Mouse (Mus musculus) cerebellum, postnatal 36 days (tissue): ENCODE measurements around the gene Cntfr.
A peak's percentile ranks its signal among the peaks of the same experiment; 100 is the strongest.
"Not testable (repeated sequence)": the region's sequence is repeated elsewhere in the genome, so short reads cannot be mapped to it uniquely, and the experiment has no call there.

Source experiments
- DNase-seq, 2 experiments: peaks; one replicate each; pipeline ENCODE4 v3.0.0; 2021 to 2022; ENCODE audit warnings: mixed read lengths in 2 of 2

Gene Cntfr

DNA sequence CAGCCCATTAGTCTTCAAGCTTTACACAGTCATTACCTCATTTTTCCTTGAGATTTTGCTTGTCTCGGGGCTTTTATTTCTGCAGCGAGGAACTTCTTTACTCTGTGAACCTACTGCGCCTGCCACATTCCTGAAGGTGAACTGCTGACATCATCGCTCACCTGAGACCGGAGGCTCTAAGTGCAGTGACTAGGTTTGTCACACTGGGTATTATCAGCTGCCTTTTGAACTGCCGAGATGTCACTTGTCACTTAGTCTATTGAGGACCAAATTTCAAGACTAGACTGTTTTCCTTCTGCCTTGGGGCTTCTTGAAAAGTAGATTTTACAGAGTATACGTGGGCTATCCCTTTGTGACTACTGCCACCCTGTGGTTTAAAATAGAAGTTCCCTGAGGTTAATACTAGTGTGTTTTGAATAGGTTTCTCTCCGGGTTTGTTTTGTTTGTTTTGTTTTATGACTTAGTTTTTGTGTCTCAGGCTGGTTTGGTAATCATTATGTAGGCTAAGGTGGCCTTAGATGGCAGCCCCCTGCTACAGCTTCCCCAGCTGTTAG, 11.4 kb upstream of the Cntfr start:
- peak in 1 of 2 experiments; percentile 47 for DNase-seq

DNA sequence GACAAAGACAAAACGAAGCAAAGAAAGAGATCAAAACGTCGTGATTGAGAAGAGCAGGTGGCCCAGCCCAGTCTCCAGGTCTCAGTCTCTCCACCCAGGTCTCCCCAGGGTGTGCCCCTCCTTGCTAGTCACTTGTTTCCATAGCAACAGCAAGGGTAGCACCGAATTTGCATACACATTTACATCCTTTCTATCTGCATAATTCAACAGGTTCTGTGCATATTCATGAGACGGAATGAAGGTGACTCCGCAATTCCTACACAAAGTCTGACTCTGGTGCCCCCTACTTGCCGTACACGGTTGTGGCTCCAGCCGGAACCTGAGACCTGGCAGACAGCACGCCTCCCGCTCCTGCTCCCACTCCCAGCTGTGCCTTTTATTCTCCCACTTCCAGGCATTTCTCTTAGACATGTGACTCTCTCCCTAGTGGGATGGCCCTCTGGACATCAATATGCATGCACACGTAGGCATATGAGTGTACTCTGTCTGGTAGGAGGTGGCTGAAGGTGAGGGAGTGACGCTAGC, 10.2 kb upstream of the Cntfr start:
- peak; percentile 77 to 79 for DNase-seq

DNA sequence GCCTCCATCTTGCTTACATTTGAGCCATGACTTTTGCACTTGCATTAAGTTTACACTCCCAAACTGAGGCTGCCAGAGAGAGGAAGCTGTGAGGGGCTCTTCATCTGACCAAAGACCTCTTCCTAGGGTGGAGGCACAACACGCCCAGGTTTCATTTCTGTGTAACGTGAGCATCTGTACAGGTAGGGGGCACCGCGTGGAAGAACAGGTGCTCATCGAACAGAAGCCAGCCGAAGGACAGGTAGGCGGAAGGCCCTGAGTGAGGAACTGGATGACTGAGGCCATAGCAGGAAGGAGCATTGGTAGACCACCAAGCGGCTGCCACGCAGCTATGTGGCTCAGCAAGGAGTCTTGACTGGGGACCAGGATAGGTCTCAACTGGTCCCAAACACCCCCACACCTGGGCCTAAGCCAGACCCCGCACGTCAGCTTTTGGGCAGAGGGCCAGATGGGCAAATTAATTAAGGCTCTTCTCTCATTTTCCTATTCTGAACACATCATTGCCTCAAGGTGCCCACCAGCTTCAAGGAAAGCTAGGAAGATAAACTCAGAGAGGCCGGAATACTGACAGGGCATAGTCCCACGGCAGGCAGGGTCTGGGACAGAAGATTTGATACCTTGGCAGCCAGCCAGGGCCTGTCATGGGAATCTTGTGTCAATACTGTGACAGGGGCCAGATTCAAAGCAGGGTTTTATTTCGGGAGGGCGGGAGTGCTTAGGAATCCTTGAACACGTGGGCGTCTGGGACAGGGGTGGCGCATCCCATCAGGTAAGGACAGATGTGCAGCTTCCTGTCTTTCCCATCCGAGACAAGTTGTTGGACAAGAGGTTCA, 9.2 kb upstream of the Cntfr start:
- DNase-seq, result no peak

DNA sequence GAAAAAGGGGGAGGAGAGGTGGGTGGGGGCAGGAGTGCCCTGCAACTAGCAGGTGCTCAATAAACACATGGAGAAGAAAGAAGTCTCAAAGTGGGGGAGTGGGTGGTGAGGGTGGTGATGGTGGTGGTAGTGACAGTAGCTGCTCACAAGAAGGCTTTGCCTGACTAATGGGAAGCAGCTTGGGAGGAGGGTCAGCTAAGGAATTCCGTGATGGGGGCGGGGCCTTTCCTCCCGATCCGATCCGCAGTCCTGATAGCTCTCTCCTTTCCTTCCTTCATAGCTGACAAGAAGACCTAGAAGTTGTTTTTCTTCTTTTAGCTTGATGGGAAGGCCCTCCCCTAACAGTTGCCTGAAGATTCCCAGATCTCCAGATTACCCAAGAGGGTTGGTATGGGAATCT, 7.8 kb upstream of the Cntfr start:
- no peak for DNase-seq

DNA sequence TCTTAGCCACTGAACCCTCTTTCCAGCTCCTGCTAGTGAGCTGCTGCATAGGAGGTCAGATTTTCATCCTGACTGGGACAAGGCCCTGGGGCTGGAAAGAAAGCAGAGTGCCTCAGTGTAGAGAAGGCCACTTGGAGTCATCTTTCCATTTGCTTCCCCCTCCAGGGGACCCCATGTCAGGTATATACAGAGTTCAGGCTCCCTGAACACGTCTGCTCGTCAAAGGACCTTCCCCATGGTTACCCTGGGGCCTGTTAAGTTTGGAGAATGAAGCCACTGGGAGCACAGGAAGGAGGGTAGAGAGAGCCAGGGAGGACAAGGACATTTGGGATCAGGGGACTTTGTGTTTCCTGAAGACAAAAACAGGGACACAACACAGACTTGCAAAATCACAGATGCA, 5.3 kb upstream of the Cntfr start:
- DNase-seq, result not testable (repeated sequence)

DNA sequence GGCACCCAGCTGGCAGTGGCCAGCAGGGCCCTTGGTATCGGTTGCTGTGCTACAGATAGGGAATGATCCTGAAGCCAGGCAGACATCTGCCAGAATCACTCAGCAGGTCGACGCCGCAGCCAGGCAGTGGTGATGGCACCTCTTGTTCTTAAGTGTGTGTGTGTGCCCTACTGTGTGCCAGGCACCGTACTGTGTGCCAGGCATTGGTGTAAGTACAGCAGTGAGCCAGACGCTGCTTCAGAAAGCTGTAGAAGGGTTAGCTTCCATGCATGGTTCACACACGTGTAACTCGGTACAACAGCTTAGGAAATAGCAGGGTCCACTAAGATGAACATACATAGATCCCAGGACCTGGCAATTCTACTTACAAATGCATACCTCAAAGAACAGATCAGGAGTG, 3.3 kb upstream of the Cntfr start:
- not testable (repeated sequence) for DNase-seq

DNA sequence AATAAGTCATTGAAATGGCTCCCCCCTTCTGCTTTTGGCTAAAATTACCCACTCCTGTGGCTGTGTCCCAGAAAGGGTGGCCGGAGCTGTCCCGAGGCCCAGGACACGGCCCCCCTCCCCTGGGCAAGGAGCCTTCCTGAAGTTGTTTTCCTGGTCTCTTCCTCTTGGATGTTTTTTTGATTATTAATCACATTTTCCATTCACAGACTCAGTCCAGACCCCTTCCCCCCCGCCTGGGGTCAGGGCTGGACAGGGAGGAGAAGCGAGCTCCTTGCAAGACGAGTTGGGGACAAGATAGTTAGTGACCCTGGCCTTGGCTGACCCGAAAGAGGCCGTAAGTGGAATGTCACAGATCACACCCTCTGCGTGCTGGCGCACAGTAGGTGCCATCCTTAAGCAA, 2.9 kb upstream of the Cntfr start, which contains the start of gene Il11ra1:
Gene Il11ra1 (plus strand): TSS at position 207 of the 400 bp plus-strand sequence.
- not testable (repeated sequence) for DNase-seq

DNA sequence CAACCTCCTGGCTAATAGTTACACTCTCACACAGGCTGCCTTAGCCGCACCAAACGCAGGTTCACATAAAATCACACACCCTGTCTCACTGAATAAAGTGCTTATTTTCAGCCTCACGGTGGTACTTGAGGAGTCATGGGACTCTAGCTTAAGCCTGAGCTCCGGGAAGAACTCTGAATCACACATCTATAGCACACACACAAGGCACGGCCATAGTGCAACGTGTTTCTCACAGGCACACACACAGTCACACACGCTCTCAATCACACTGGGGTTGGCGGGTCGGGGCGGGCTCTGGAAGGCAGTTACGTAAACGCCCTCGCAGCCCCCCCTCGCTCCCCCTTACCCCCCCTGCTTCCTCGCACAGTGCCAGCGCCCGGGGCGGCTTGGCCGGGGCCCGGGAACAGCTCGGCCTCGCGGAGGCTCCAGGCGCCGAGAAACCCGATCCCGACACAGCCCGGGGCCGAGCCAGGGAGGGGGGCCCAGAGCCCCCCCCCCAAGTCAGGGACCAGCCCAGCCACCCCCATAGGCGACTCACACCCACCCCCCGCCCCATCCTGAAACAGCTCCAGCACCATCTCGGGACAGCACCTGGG, 1.6 kb upstream of the Cntfr start:
- peak; percentile 51 to 70 for DNase-seq

DNA sequence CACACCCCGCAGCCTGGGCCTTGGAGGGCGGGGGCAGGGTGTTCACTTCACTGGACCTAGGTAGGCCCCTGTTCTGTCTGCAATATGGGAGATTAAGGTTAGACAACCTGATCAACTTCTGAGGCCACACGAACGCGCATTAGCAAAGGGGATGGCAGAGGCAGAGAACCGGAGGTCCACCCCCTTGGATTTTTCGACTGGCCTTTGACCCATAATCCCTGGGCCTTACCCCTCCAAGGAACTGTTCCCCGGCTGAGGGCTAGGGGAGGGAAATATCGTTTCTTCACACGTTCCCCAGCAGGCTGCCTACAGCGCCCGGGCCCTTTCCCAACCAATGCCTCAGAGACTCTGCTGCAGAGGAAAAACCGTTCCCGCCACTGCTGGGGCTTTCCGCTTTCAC, 437 bp downstream of the Cntfr start:
- DNase-seq, result not testable (repeated sequence)

DNA sequence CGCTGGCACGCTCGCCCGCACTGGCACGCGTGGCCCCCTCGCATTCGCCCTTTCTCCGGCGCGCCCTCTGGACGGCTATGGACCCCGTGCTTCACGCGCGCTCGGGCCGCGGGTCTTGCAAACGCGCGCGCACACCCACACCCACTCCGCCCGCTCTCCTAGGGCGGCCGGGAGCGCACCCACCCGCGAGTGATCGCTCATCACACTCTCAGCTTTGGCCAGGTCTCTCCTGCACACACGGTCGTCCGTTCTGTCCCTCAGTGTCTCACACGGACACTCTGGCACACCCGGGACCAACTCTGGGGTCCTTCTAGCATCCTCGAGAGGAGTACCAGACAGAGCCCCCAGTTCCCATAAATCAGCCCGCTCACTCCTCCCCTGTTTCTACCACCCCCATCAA, 1.1 kb downstream of the Cntfr start:
- DNase-seq, result not testable (repeated sequence)

DNA sequence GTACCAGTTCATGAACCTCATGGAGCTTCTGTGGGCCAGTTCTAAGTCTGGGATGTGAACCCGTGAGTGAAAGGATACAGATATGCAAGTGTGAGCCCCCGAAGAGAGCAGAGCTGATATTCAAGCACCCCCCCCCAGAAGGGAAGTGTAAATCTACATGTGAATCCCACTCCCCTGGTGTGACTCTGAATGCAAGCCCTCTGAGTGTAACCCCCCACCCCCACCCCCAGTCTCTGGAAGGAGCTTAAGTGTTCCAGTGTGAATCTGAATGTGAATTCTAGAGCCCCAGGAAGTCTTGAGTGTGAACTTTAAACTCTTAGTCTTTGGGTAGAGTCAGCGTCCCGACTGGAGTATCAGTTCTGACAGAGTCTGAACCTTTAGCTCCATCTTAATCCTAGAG, 3.4 kb downstream of the Cntfr start:
- not testable (repeated sequence) for DNase-seq

DNA sequence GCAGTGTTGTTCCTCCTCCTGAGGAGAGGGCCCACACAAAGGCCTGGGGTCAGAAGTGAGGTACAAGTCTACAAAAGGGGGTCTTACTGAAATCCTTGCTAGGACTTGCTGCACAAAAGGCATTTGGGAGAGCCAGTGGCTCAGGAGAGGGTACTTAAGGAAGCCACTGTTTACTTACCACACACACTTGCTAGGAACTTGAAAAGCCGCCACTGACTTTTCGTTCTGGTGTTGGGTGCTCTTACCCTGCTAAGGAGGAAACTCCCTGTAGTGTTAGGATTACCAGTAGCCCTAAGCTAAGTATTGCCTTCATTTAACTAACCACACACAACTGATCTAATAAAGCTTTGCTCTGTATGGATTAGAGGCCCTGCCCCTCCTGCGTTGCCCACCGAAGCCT, 6.9 kb downstream of the Cntfr start:
- DNase-seq, result not testable (repeated sequence)

DNA sequence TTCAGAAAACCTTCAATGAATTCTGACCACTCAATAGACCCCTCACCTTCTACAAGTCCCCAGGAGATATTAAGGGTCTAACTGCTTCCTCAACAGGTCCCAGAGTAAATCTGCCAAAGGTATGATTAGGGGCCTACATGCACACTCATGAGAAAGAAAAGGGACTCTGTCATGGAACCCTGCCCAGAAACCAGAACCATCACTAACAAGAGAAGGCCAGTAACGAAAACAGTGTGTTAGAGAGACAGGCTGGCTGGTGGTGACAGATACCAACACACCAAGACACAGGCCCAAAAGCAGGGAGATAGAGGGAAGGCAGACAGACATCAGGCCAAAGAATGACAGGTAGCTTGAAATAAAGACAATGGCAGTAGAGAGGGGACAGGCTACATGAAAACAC, 8.3 kb downstream of the Cntfr start:
- DNase-seq, result not testable (repeated sequence)

DNA sequence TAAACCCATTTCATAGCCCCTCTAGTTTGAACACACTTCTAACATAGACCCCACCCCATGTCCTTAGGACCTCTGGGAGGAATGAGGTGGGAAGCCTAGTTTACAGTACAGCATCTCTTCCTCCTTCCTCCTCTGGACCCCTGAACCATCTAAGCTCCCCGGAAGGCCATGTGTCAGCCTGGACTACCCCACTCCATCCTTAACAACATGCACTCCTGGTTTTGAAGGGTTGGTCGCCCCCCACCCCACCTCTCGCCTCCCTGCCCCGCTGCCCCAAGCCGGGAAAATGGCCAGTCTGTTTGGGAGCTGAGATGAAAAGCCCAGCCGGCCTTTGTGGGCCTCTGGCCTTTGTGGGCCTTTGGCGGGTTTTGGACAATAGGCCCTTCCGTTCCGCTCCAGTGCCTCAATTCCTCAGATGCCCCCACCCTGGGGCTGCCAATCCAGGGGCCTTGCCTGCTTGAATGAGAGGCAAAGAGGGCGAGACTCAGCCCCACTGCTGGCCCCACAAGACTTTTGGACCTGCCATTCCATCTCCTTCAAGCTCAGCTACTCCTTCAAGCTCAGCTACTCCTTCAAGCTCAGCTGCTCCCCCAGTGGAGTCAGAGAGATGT, 10.9 kb downstream of the Cntfr start:
- DNase-seq, result not testable (repeated sequence)

DNA sequence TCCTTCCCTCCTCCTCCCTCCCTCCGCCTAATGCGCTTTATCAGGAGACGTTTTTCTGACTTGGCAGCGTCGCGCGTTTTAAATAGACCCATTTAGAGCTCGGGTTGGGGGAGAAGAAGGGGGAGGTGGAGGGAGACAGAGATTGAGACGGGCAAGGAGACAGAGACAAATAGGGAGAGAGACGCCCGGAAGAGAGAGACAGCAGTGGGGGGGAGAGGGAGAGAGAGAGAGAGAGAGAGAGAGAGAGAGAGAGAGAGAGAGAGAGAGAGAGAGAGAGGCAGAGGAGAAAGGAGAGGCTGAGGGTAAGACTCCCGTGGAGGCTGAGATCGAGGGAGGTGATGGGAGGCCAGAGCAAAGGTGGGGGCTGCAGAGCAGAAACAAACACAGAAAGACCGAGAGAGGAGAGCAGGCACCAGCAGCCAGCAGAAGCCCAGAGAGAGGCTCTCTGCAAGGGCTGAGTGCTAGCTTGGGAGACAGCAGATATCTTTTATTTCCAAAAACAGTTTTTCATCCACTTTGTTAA, 11.9 kb downstream of the Cntfr start:
- not testable (repeated sequence) for DNase-seq

DNA sequence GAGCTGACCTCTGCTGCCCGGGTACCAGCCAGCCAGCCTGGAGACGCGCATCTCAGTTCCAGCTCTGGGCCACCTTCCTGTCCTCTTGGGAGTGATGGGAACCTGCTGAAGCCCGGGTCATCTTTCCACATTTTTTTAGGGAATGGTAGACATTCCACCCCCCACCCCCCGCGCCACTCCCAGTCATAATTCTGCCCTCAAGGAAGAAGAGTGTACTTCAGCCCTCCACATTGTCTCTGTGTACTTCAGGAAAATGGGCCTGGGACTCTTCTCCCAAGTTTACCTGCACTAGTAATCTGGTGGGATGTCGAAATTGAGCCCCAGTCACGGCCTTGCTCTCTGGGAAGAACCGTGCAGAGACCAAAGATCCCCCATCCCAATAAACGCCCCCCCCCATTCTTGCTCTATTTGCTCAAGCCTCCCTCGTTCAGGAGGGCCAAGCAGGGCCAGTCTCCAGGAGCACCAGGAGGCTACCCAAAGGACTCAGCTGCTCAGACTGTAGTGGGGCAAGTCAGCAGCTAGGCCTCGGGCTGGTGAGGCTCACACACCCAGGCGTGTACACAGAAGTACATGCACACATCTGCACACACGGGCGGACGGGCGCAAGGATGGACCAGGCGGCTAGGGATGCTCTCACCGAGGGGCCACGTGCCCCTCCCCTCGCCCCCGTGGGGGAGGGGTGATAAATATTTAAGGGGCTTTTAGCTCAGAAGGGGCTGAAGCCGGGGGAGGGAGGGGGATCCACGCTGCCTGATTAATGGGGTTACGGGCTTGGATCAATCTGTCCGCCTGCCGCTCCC, 12.6 kb downstream of the Cntfr start:
- not testable (repeated sequence) for DNase-seq

DNA sequence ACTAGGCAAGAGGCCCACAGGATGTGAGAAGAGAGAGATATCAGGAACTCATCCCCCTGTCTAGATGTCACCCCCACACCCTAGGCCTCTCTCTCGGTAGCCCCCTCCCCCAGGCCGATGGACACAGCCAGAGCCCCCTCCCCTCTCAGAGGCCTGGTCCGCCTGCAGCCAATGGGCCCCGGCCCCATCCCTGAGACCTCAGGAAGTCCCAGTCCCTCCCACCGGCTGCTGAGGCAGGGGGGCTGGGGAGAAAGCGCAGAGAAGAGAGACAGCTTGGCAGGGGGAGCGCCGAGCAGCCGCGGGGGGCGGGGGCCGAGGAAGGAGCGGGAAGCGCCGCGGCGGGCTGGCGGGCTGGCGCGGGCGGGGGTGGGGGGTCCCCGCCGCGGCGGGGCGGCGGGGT, 13.6 kb downstream of the Cntfr start:
- not testable (repeated sequence) for DNase-seq

DNA sequence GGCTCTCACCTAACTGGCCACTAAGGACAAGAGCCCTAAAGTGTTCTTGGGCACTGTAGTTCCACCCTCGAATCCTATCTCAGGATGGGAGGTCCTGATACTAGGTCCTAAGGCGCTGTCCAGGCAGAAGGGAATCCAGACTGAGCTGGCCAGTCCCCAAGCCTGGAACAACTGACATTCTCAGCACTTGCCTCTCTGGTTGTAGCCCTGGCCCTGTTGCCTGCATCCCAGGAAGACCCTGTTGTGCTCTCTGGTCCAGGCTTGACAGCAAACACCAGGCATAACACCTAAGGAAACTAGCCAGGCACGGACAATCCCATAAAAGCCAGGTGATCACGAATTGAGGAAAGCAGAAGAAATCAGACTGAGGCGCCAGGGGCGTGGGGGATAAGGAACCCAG, 14.1 kb downstream of the Cntfr start:
- no peak for DNase-seq

DNA sequence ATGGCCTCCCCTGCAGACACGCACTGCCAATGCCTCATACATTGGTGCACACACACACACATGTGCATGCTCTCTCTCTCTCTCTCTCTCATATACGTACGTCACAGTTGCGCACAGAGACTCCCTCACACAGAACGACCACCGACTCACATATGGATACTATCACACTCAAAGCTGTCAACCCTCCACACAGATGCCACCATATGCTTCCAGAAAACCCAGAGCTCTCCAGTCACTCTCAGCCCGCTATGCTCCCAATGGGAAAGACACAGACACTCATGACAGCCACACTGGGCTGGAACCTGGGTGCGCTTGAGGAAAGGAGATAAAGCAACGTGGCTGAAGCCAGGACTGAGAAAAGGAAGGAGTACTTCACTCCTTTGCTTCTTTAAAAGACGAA, 14.9 kb downstream of the Cntfr start:
- DNase-seq, result no peak

DNA sequence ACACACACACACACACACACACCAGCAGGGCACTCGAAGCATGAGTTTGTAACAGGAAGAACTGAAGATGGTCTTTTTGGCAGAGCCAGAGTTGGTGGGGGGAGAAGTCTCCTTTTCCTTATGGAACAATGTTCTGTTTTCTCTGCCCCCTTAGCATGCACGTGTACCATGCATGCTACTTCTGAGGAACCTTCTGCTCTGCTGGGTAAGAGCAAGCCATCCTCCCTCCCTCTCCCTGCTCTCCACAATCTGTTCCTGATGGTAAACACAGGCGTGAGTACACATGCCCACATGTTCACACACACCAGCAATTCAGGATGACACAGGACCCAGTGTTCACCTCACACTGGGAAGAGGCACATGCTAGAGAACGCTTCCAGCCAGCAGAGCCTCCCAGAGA, 15.7 kb downstream of the Cntfr start:
- no peak for DNase-seq

DNA sequence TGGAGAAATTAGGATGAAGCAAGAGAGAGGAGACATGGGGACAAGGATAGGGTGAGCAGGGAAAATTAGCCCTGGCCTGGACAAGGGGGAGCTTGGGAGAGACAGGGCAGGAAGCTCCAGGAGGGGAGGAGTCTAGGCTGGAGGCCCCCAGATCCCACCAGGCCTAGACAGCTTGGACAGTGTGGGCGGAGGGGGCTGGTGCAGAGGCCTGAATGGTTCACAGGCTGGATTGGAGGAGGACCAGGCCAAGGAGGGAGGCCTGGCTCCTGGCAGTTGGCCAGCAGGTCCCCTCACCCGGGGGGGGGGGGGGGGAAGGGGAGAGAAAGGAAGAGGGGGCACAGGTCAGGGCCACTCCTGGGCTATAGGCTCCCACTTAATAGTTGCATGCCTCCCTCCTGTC, 17.6 kb downstream of the Cntfr start:
- DNase-seq, result no peak

DNA sequence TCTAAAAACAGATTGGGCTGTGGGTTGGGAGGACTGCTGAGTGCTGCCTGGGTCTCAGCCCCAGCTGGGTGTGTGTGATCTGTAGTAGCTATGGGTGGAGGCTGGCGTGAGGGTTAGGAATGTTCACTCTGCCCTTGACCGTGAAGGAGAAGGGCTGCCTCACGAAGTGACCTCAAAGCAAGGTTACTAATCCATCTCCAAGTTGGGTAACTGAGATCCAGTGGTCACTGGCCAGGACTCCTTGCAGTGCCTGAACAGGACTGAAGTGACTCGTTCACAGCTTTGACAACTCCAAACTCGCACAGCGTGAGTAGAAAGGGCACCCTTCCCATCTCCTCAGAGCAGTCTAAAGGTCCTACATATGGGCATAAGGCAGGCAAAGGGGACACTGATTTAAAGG, 18.0 kb downstream of the Cntfr start:
- DNase-seq, result no peak
